21 mouse cellular contexts compared by ENCODE assay signal in the genomic region with DNA sequence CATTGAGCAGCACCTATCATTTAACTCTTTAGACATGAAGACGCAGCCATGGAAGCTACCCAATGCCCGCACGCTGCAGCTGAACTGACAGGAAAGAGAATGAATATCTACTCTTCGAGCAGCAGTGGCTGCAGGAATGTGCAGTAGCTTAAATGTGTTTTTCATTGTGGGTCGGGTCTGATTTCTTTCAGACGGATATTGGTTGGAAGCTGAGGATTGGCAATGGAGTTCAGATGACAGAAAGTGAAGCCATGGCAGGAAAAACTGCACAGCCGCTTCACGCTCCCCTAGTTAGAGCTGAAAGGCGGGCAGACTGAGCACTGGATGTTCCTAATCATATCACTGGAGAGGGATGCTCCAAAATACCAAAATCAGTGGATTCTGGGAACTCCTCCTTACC.
A peak's percentile ranks its signal among the peaks of the same experiment; 100 is the strongest.
DNase-seq lines count a peak whose midpoint lies in the region; ATAC-seq and TF ChIP-seq lines count a peak whose summit lies in the region.
"Had no signal": no experiment of that assay in that cellular context is flagged by ENCODE, and none has a peak within 500 bp of the region (broad histone marks: within the 10 kb centered on the region; RNA-seq: fewer than 3 reads in every experiment).

No protein-coding gene starts in this region.

- H3K9ac ChIP-seq in embryonic facial prominence, embryonic 13.5 days = no peak overlapping the region
- H3K9ac ChIP-seq: forebrain, embryonic 13.5 days; forebrain, postnatal 0 days; hindbrain, embryonic 12.5 days had no signal

- H3K4me2 ChIP-seq in embryonic facial prominence, embryonic 13.5 days = peak overlapping the region; percentile 34
- H3K4me2 ChIP-seq: forebrain, embryonic 13.5 days; hindbrain, embryonic 12.5 days had no signal

- no peaks in the 10 kb centered on the region for H3K27me3 ChIP-seq in embryonic facial prominence, embryonic 13.5 days
- no peaks in the 10 kb centered on the region for H3K27me3 ChIP-seq in heart, embryonic 10.5 days (ENCODE audit: insufficient read depth, poor library complexity, severe bottlenecking)
- H3K27me3 ChIP-seq: forebrain, embryonic 13.5 days; hindbrain, embryonic 12.5 days had no signal

- no peak overlapping the region for H3K4me3 ChIP-seq in layer of hippocampus, adult 2 months
- peak overlapping the region; percentile 0; the same call in 1 of the 2 replicates for H3K4me3 ChIP-seq in embryonic facial prominence, embryonic 13.5 days
- no peak overlapping the region for H3K4me3 ChIP-seq in heart, embryonic 10.5 days
- H3K4me3 ChIP-seq: forebrain, embryonic 13.5 days; hindbrain, embryonic 12.5 days had no signal

- 0 out of 2 replicates have a peak, but pooled peaks have one; percentile 32 for ATAC-seq in embryonic facial prominence, embryonic 13.5 days (ENCODE audit: insufficient number of reproducible peaks, insufficient read depth, low FRiP score, low TSS enrichment, low read depth)
- ATAC-seq: activated CD4-positive, CD25-positive, alpha-beta regulatory T cell, adult 4 months; forebrain, embryonic 13.5 days; forebrain, postnatal 0 days; hindbrain, embryonic 16.5 days; inflammation-experienced regulatory T-cells, adult 6 months had no signal

- H3K9me3 ChIP-seq in embryonic facial prominence, embryonic 13.5 days = peaks cover 5% of the 10 kb centered on the region; the same call in 1 of the 2 replicates
- H3K9me3 ChIP-seq in heart, embryonic 10.5 days = no peaks in the 10 kb centered on the region
- H3K9me3 ChIP-seq: forebrain, embryonic 13.5 days had no signal

- H3K27ac ChIP-seq in layer of hippocampus, adult 2 months = peak overlapping the region; percentile 52; the same call in 1 of the 2 replicates
- H3K27ac ChIP-seq in embryonic facial prominence, embryonic 13.5 days = peak overlapping the region; percentile 74
- H3K27ac ChIP-seq in heart, embryonic 10.5 days = no peak overlapping the region
- H3K27ac ChIP-seq: forebrain, embryonic 13.5 days; hindbrain, embryonic 12.5 days had no signal

- WGBS in embryonic facial prominence, embryonic 13.5 days = 25% methylated on average over 9 of the region's 9 CpGs
- 83% methylated on average over 9 of the region's 9 CpGs for whole genome bisulfite sequencing in heart, embryonic 10.5 days

- no peak for DNase-seq in layer of hippocampus, adult 2 months (ENCODE audit: low spot score in 2 of 2)
- DNase-seq in layer of hippocampus, postnatal 36 days = no peak
- peak; percentile 17 for DNase-seq in forelimb bud, embryonic 11.5 days (ENCODE audit: low read depth, low spot score)
- DNase-seq in right cerebral cortex, adult 18-20 months = no peak
- no peak for DNase-seq in heart, embryonic 10.5 days (ENCODE audit: low spot score)
- no peak for DNase-seq in urinary bladder, adult 18-20 months (ENCODE audit: low spot score in 2 of 2)
- DNase-seq: adrenal gland, postnatal 14 days; cerebellum, adult 18-20 months; cerebellum, adult 9-11 months; cerebellum, postnatal 36 days; forebrain, postnatal 0 days; gastrocnemius, postnatal 36 days; heart, adult 11 months; heart, postnatal 10 days; heart, postnatal 4 days had no signal

- no peak for TF ChIP-seq CTCF in layer of hippocampus, adult 2 months (conservative IDR thresholded peaks at IDR 0.05)

- peaks cover 14% of the 10 kb centered on the region for H3K36me3 ChIP-seq in embryonic facial prominence, embryonic 13.5 days
- no peaks in the 10 kb centered on the region for H3K36me3 ChIP-seq in heart, embryonic 10.5 days
- H3K36me3 ChIP-seq: hindbrain, embryonic 12.5 days had no signal

- H3K4me1 ChIP-seq in embryonic facial prominence, embryonic 13.5 days = peaks cover 48% of the 10 kb centered on the region
- 0 out of 2 replicates have a peak, but pooled peaks cover 3% of the 10 kb centered on the region for H3K4me1 ChIP-seq in heart, embryonic 10.5 days
